Mouse (Mus musculus) left cerebral cortex, postnatal 10 days (tissue): ENCODE measurements around the gene Sertad2. TPM values are rescaled to one million over a fixed set of nuclear protein-coding genes. Genes with fewer than 3 reads are reported as not detected.

Experiments used
- DNase-seq, 2 experiments: peaks; one replicate each; pipeline ENCODE4 v3.0.0; 2021 to 2022; ENCODE audit warnings: low spot score in 2 of 2, mixed read lengths in 1 of 2; ENCODE audit errors: extremely low spot score in 1 of 2
- intact Hi-C: fragments of 180-260 bp; cut with DNase I; formaldehyde crosslinking; loops from one replicate; pipeline ENCODE4 v1.15.1; 2025
- total RNA-seq, 2 experiments: library from RNA; stranded (reverse); gene quantifications; 2 replicates each; pipeline ENCODE4 v1.2.3; 2021

The Sertad2 gene
- total RNA-seq, 2 experiments from 2014 or later: 21.5 to 23.7 TPM

DNA sequence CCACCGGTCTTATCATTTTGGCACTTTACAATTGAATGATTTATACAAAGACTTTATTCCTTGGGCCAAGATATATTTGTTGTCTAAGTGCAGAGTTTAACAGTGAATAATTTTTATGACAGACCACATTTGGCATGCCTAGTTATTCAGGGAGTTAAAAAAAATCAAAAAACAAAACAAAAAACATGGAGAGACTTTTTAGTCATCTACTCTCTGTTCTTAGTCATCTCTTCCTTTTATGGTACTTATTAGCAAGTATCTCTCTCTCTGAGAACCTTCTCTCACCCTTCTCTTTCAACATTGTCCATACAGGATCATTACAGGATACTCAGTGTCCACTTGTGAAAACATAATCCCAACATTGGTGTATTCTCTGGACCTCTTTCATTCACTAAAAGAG is 42.2 kb downstream of the Sertad2 start:
- intact Hi-C loops: no loop called here
- DNase-seq: no peak

- intact Hi-C loops: no loop called here
- DNase-seq: no peak
Measured at GRCm38 (mm10) chr11:20586180-20586579, 43.1 kb downstream of the Sertad2 start.

DNA sequence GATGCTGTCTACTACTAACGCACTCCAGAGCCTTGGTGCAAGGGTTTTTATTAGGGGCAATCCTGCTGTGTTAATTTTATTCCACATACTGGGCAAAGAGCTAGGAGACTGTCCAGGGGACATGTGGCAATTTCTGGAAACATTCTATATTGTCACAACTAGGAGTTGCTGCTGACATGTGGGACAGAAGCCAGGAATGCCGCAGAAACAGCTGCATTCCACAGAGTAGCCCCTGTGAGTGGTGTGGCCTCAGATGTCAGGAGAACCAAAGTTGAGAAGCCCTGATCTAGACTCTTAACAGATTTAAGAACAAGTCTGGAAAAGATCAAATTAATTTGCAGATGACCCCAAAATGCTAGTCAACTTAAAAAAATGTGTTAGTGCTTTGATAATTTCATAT is 46.3 kb downstream of the Sertad2 start:
- intact Hi-C loops: no loop called here

GRCm38 (mm10) chr11:20592010-20592409 is 49.0 kb downstream of the Sertad2 start:
- no peak for DNase-seq
- intact Hi-C loops: no loop called here

More for the DNA sequence above, 46.3 kb downstream of the Sertad2 start:
- DNase-seq: no peak

- DNase-seq: peak in 1 of 2 experiments; percentile 36
- intact Hi-C loops: no loop called here
Measured at GRCm38 (mm10) chr11:20594229-20595201, 51.5 kb downstream of the Sertad2 start.

DNA sequence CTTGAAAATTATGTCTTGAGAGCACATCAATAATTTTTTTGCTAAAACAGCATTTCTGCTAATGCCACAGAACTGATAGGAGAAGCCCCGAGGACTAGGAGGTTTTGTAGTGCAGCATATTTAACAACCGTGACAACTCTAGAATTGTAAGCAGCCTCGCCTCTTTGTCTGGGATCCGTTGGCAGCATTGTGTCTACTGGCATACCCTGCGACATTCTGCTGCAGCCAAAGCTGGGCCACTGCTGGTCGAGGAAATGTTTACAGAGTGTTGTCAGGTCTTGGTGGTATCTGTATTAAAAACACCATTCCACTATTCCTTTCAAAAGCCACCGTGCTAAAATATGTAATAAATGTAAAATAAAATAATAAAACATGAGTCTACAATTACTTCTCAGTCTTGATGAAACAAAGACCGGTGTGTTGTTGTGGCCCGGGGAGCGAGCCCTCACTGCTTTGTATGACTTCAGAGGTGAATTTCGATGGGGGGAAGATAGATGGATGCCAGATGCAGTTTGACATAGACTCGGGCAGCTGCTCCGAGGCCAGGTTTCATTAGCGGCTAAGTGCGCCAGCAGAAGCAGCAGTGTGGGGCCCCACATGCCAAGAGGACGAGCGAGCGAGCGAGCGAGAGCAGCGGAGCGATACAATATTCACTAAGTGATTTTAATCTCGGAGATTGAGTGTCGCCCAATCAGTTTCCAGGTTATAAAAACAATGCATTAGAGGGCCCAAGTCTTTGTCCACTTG is 60.2 kb downstream of the Sertad2 start:
- intact Hi-C loops: no loop called here
- peak; percentile 23 to 30 for DNase-seq

DNA sequence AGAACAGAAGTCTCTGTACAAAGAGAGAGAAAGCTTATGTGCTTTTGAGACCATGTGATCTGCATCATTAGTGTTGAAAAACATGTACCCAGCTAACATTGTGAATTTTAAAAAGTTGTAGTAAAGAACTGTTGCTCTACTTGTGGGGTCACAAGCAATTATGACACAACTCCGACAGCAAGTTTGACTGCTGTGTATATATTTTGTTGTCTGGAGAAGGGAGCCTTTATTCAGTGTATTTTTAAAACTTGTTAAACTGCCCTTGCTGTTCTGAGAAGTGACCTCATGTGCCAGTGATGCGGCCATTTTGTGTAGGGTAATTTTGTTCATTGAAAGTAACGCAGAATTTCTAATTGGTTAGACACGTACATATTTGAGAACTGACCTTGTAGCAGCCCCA is 61.1 kb downstream of the Sertad2 start:
- intact Hi-C loops: no loop called here
- DNase-seq: no peak

DNA sequence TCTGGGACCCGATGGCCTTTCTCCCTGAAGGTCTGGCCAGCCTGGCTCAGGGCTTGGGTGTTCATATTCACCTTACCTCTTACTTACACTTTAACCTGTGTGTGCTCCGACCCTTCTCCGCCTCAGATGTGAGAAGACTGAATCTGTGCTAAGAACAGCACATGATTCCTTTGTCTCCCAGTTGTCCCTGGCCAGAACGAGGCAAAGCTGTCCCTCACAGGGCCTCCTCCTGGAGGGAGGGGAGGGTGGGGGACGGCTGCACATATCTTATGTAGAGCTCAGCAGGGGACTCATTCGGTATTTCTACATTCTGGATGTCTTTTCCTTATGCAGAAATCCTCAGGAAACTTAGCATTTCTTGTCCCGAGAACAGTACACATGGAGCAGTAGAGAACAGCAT is 62.6 kb downstream of the Sertad2 start:
- intact Hi-C loops: no loop called here

DNA sequence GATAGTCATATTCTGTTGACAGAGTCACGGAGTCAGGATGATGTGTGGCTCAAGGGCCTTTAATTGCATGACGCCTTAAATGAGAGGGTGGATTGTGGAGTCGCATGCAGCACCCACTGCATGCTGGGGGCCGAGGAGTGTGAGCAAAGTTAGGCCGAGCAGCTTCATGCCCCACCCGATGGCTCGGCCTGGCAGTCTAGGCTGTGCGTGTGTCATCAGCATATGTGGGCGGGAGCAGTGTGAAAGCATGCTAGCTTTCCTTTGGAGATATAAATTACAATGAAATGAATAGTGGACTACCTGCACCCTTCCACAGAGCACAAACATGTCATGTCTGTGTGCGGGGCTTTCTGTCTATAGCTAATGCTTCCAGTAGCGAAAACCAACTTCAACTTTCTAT is 65.4 kb downstream of the Sertad2 start:
- DNase-seq: peak in 1 of 2 experiments; percentile 24
- intact Hi-C loops: no loop called here

More for the DNA sequence above, 62.6 kb downstream of the Sertad2 start:
- no peak for DNase-seq

GRCm38 (mm10) chr11:20613223-20613622 is 70.2 kb downstream of the Sertad2 start:
- no peak for DNase-seq
- intact Hi-C loops: no loop called here

- DNase-seq: peak in 1 of 2 experiments; percentile 27
- intact Hi-C loops: no loop called here
Measured at GRCm38 (mm10) chr11:20616103-20616502, 73.0 kb downstream of the Sertad2 start.

DNA sequence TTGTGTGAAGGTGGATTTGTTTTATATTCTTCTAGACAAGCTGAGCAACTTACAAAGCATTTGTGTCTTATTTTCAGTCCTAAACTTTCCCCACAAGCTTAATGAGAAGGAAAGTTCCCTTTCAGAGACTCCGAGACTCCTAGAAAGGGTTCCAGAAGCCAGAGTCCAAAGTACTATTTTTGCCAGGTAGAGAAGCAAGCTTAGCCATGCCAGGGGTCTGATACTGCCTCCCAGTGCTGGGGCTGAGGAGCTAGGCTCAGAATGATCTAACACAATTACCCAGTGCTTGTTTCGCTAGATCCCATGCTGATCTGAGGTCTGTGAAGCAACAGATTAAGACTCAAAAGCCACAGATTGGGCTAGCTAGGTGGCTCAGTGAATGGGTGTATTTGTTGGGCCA is 84.1 kb downstream of the Sertad2 start:
- no peak for DNase-seq
- intact Hi-C loops: no loop called here

- DNase-seq: no peak
- intact Hi-C loops: no loop called here
Measured at GRCm38 (mm10) chr11:20628216-20628615, 85.2 kb downstream of the Sertad2 start.

DNA sequence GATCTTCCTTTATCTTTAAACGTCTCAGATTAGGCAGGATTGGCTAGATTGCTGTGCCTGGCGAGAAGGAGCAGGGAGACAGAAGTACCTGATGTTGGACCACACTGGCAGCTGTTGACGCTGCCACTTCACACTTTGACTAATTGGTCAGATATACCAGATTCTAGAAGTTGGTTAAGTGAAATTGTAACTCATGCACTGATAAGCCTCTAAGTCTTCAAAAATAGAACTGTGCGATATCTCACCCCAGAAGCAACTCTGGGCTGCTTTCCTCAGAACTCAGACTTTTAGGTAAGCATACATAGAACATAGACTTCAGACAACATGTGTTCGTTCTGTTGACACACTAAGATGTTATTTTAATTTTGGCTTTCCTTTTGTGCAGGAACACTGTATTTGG is 86.6 kb downstream of the Sertad2 start:
- DNase-seq: no peak
- intact Hi-C loops: loop anchor here (5.0 kb wide), 1 partner anchor 87 kb away; the partner anchor contains the start of gene Sertad2

DNA sequence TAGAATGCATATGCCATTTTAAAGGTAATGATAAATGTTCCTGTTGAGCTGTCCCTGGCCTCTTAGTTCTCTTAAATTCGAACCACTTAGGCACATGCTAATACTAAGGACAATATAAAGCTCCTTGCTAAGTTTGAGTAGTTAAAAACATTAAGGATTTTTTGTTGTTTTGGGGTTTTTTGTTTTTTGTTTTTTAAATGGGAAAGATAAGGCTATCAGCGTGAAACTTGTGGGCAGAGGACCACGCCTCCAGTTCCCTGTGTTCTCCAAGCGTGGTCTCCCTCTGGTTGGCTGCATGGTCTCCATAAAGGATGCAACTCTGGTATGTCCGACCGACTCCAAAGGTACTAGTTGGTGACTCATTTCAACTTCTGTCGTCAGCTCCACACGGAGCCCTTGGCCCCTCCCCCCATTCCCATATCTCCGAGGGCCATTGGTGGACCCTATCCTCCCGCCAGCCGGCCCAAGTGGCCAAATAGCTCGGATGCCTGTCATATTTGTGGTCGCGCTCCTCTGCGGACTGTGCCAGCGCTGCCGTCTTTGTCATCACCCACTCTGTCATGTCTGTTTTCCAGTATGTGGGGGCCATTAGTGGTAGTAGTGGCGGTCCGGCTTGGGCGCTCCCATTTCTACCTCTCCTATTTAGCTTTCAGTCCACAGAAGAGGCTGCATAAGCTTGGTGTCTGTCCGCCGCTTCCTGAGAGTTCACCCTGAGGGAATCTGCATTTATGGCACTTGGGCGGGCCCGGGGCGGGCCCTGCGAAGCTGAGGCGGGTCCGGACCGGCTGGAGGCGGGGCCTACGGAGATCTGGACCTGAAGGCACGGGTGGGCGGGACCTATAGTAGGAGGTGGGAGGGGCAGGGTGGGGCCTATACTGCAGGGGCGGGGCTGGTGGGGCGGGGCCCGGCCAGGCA is 88.2 kb downstream of the Sertad2 start:
- intact Hi-C loops: loop anchor here (5.0 kb wide), 1 partner anchor 89 kb away; the partner anchor contains the start of gene Sertad2
- DNase-seq: peak; percentile 91 to 95

- DNase-seq: peak; percentile 36 to 87
- intact Hi-C loops: loop anchor here (5.0 kb wide), 1 partner anchor 90 kb away; the partner anchor contains the start of gene Sertad2
Measured at GRCm38 (mm10) chr11:20631941-20632618, 89.0 kb downstream of the Sertad2 start.

GRCm38 (mm10) chr11:20632619-20632965 is 89.5 kb downstream of the Sertad2 start:
- intact Hi-C loops: loop anchor here (5.0 kb wide), 1 partner anchor 90 kb away; the partner anchor contains the start of gene Sertad2
- peak in 1 of 2 experiments; percentile 64 for DNase-seq

GRCm38 (mm10) chr11:20634543-20634942 is 91.5 kb downstream of the Sertad2 start:
- no peak for DNase-seq
- intact Hi-C loops: loop anchor here (5.0 kb wide), 1 partner anchor 92 kb away; the partner anchor contains the start of gene Sertad2
